Mouse (Mus musculus) mouse trophoblast stem cell (cell line): ENCODE data around the gene Wnt11.

Experiments
- in situ Hi-C, 2 experiments: fragments of 300-500 bp; cut with MseI, MboI; formaldehyde crosslinking; loops; 2 replicates in 1 of 2; 3 replicates in 1 of 2; pipeline ENCODE4 v1.15.1; 2025

Gene Wnt11

DNA sequence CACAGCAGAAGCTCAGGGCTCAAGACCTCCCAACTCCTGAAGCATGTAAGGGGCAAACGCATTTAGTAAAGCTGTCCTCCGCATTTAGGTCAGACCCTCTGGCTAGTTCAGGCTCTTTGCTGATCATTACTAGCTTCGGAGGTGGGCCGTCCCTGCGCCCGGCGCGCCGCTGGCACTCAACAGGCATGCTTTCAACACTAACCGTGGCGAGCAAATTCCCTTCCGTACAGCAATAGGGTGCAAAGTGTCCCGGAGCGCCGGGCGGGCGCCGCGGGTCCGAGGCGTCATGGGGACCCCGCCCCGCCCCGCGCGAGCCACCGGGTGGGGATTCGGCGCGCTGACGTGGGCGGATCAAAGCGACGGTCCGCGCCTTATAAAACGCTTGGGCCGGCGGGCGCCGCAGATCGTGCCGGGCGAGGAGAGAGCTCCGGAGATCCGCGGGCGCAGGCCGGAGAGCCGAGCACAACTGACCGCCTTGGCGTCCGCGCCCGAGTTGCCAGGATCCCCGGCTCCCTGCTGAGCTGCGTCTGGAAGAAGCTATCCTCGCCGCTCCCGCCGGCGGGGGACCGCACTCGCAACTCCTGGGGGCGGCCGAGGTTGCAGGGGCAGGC, at the start of gene Wnt11:
Wnt11 (plus strand) TSS at position 402 of the 611 bp plus-strand sequence.
- in situ Hi-C loops: loop anchor here (5.0 kb wide), 1 partner anchor 93 kb away; no protein-coding TSS in a partner anchor

DNA sequence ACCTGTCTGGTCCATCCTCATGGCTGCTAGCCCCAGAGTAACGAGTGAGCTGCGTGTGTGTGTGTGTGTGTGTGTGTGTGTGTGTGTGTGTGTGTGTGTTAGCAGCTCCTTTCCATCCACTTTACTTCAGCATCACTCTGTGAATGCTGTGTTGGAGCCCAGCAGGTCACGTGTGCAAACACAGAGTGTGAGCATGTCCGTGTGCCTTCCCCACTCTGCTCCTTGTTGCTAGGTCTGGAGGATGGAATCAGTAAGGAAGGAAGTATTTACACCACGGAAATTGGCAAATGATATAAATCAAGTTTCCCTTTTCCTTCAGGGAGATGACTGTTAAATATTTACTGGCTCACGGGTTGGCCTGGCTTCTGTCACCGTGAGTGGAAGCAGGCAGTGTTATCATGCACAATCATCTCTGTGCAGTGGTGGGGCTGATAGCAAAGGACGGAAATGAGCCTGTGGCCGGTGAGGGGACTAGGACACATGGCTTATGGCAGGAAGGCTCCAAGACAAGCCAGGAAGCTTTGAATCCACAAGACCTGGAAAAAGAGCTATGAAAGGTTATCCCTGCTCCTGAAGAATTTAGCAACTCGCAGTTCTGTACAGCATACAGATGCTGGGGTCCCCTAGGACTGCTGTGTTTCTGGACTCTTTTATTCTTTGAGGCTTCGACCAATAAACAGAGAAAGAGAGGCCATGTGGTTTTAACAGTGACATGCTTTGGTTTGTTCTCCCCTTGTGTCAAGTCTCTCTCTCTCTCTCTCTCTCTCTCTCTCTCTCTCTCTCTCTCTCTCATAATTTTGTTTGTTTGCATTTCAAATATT, 47.9 kb upstream of the Wnt11 start:
- in situ Hi-C loops: no loop called here

DNA sequence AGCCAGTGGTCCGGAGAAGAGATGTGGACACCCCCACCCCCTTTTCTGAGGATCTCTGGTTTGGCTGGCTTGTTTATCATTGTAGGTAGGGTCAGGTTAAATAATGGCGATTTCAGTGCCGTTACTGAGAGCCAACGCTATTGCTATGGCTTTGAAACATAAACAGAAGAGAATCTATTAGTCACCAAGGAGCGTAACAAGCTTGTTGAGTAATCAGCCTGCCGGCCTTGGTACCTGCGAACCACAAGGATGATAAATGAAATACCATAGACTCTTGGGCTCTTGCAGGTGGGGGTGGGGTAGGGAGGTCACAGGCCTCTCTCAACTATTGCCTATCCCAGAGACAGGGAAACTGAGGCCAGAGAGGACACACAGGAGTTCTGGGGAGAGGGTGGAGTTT, 46.2 kb upstream of the Wnt11 start:
- in situ Hi-C loops: no loop called here

DNA sequence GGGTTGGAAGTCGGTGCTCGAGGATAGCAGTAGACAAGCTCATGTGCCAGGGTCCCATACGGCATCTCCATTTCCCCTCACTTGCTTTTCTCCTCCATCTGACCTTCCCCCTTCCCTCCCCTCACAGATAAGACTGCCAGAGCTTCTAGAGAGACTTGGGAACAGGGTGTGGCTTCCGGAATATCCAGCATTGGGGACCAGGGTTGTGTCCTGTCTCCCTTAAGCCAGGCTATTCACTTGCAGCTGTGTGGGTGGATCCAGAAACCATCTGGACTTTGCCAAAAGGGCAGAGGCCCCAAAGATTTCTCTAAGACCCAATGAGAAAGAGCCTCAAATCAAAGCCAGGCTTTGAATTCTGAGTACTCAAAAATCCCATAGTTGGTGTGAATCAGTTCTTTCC, 45.8 kb upstream of the Wnt11 start:
- in situ Hi-C loops: no loop called here

- in situ Hi-C loops: no loop called here
Measured at GRCm38 (mm10) chr7:98791864-98792263, 43.0 kb upstream of the Wnt11 start.

DNA sequence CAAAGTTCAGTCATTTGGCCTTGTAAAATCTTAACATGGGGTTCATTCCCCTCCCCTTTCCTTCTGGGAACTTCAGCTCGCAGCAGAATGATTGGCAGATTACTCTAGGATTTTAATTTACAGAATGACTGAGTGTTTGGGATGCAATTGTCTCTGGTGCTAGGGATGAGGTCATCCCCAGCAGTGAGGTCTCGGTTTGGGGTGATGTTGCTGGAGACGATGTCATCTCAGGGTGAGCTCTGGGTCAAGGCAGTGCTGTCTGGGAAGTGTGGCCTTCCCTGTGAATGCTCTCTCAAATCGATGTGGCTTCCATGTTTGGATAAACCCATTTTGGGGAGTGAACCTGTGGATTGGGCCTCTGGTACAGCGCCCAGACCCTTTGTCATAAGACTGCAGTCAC, 41.1 kb upstream of the Wnt11 start:
- in situ Hi-C loops: no loop called here

- in situ Hi-C loops: no loop called here
Measured at GRCm38 (mm10) chr7:98794444-98794843, 40.5 kb upstream of the Wnt11 start.

DNA sequence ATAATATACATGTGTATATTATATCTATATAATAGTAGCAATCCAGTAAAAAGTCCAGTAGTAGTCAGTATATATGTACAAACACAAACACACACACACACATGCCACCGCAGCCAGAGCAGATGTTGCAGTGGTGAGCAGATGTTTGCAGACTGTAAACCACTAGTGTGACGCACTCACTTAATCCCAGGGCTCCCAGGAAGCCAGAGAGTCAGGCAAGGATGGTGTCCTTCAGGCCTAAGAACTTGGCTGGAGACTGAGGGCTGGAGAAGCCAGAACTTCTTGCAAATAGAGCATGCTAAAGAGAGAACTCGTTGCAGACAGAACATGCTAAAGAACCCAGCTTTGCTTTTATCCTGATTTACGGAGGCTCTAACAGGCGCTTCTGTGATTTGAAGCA, 39.3 kb upstream of the Wnt11 start:
- in situ Hi-C loops: no loop called here

DNA sequence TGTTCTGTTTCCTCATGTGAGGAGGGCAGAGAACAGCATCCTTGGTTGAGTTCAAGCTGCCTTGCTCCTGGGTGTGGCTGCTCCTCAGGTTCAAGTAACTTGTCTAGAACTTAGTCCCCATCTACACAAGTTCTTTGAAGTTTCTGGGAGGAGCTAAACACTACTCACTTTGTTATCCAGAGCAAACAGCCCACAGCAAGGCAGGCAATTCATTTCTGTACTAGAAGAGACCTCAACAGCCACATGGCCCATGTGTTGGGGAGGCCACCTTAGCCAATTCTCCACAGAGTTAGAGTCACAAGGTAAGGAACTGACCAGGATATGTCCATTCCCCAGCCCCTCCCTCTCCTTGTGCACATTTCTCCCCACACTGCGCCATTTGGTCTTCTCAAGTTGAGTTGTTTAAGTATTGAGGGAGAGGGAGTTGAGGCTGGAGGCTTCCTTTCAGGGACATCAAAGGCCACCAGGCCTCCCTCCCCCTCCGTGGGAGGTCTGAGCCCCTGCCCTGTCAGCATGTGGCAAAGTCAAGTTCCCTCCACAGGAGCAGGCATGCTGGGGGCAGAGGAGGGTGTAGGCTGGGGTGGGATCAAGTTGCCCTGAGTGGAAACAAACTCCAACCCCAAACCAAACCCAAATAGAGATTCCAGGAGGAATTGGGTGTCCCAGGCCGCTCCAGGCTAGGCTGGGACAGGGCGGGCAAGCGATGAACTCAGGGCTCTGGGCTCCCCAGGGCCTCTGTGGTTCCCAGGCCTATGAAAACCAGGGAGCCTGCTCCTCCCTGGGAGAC, 37.4 kb upstream of the Wnt11 start:
- in situ Hi-C loops: no loop called here

DNA sequence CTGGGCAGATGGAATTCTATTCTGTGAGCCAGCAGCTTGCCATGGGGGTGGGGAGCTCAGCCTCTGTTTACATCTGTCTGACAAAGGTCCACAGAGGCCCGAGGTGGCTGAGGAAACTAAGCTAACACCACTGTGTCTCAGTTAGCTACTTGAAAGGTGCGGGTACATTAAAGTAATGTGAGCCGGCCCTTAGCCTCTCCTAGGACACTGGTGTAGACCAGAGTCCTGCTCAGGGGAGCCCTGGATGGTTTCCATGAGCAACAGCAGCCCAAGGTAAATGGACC, 36.8 kb upstream of the Wnt11 start:
- in situ Hi-C loops: no loop called here

DNA sequence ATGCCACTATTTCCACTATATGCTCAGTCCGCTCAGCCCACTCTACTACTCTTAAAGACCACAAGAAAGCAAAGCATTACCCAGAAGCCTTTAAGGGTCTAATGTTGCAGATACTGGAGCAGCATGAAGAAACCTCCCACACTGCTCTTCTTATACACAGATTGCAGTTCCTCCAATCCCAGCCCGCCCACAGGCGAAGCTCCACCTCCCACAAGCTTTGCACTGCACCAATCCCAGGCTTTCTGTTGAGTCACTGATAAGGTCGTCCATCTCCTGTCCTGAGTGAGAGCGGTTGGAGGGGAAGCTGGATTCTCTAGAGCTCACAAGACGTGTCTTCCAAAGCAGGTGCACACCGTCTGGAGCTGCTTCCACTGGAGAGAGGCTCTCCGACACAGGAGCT, 34.5 kb upstream of the Wnt11 start:
- in situ Hi-C loops: no loop called here

- in situ Hi-C loops: no loop called here
Measured at GRCm38 (mm10) chr7:98801086-98801485, 33.8 kb upstream of the Wnt11 start.

DNA sequence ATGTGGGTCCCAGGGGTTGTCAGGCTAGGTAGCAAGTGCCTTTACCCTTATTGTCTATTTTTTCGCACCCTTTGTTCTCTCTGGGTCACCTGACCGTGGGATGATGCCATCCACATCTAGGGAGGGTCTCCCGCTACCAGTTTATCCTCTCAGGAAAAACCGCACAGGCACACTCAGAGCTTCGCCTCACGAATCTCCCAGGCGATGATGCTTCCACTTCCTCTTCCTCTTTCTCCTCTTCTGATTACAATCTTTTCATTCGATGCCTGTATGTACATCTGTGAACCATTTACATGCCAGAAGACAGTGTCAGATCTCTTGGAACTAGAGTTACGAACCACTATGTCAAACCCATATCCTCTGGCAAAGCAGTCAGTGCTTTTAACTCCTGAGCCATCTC, 31.7 kb upstream of the Wnt11 start:
- in situ Hi-C loops: no loop called here

DNA sequence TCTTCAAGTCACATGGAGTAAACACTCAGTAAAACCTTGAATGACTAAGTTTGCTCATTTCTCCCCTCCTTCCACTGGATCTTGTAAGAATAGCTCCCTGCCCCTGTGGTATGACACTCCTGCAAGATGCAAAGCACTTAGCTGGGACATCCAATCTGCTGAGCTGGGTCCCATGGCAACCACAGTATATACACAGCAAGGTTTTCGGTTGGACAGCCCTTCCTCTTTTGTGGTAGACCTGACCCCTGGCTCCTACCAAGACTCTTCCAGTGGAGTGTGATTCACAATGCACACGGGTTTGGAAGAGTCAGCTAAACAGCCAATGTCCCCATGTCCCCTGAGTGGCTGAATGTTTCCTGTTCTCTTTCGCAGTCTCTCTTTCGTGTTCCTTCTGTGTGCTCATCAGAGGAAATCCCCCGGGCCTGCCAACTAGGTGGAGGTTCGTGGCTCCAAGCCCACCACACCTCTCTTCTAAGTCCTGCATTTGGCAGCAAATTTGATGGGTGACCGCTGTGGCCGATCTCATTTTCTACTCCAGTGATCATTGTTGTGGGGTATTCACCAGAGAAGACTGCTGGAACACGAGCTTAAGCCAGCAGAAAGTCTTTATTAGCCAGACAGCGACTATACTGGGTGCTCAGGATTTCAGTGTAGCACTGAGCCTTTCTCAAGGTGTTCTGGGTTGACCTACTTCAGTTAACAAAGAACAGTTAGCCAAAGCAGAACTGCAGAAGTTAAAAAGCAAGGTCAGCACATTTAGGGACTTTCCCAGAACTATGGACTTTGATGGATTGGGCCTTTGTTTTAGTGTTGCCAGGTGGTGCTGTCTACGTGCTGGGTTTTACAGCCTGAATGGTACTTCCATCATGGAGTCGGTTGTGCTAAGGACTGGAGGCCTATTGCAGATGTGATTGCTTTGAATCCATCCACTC, 29.8 kb upstream of the Wnt11 start:
- in situ Hi-C loops: no loop called here

DNA sequence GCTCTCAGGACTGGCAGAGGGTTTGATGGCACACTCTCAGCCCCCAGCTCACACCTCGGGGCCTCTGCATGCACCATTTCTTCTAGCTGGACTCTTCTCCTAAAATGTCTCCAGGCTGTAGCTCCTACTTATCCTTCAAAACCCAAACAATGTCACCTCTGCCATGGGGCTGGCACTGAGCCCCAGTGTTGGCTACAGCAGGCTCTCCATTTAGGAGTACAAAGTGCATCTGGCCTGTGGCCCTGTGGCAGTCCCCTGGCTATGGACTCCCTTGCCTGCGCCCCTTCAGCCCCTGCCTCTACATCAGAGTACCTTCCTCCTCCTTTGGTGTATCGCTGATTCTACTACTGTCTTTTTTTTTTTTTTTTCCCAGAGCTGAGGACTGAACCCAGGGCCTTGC, 28.0 kb upstream of the Wnt11 start:
- in situ Hi-C loops: no loop called here

DNA sequence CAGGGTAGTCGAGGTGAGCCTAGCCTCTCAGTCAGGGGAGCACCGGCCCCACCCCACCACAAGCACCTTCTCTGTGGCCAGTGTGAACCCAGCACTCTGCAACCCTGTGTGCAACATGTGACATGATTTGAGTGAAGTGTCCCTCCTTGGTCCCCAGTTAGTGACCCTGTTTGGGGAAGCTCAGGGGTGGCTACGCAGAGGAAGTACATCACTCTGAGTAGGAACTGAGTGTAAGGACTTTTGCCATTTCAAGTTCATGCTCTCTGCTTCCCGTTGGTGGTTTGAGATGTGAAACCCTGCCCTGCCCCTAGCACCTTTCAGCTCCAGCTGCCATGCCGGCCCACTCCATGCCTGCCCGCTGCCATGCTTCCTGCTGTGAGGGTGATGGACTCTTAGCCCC, 25.5 kb upstream of the Wnt11 start:
- in situ Hi-C loops: no loop called here

GRCm38 (mm10) chr7:98810619-98811018, 24.3 kb upstream of the Wnt11 start:
- in situ Hi-C loops: no loop called here

GRCm38 (mm10) chr7:98820501-98820900, 14.4 kb upstream of the Wnt11 start:
- in situ Hi-C loops: no loop called here

DNA sequence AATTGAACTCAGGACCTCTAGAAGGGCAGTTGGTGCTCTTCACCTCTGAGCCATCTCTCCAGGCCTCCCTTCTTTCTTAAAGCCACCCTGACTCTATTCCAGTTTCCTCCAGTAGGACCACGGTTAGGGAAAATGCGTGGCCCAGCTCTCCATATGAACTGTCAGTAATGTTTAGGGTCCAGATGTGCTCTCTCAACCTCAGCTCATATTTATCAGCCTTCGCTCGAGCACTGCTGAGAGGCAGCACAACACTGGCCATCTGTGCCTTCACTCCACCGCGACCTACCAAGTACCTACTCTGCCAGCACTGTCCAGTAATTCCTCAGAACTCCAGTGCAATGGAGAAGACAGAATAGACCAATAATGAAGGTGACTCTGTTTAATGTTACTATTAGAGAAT, 12.0 kb upstream of the Wnt11 start:
- in situ Hi-C loops: no loop called here

- in situ Hi-C loops: no loop called here
Measured at GRCm38 (mm10) chr7:98823896-98824822, 10.8 kb upstream of the Wnt11 start.

DNA sequence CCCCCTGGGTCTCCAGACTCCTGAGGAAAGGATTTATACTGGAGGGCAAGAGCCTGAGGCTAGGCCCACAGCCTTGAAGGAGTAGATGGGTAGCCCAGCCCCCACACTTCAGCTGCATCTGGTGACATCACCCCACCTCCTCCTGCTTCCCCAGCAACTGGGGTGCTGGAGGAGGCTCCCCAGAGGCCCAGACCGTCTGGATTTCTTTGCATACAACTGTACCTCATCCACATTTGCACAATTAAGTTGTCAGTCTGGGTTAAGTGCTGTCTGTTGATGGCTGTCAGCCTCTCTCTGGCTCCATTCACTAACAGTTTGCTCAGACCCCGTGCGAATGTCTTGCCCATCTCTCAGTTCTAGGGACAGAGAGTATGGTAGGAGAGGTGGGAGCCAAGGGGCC, 6.9 kb upstream of the Wnt11 start:
- in situ Hi-C loops: no loop called here
